Mouse (Mus musculus) cerebellum, adult 9-10 months (tissue): ENCODE results near the gene Mob3c.

Experiments
- DNase-seq: peaks from one replicate; pipeline ENCODE4 v3.0.0; 2022

Mob3c gene

GRCm38 (mm10) chr4:115884022-115884421 lies 56.1 kb downstream of the Mob3c start, which contains the start of gene Kncn:
Gene Kncn (plus strand): TSS chr4:115884400.
- no peak for DNase-seq
